Mouse (Mus musculus) erythroblast, embryonic 14.5 days (primary cell): ENCODE data around the gene Gprc5c. TPM values are rescaled to one million over a fixed set of nuclear protein-coding genes. Genes with fewer than 3 reads are reported as not detected.
"Not testable (repeated sequence)": the region's sequence is repeated elsewhere in the genome, so short reads cannot be mapped to it uniquely, and the experiment has no call there.

Experiments used
- H3K27me3 ChIP-seq: 2 replicates; pipeline ENCODE4 v1.6.1; 2012; ENCODE audit warnings: inconsistent platforms; ENCODE audit not compliant: control insufficient read depth
- H3K36me3 ChIP-seq: 2 replicates; pipeline ENCODE4 v1.6.1; 2012; ENCODE audit warnings: mild to moderate bottlenecking, inconsistent platforms; ENCODE audit not compliant: control insufficient read depth
- H3K4me1 ChIP-seq: 2 replicates; pipeline ENCODE4 v1.6.1; 2012; ENCODE audit warnings: inconsistent platforms; ENCODE audit not compliant: control insufficient read depth
- H3K4me3 ChIP-seq: replicated peaks from 2 replicates; pipeline ENCODE3; 2012; ENCODE audit warnings: moderate library complexity, mild to moderate bottlenecking, inconsistent platforms
- H3K9me3 ChIP-seq: 2 replicates; pipeline ENCODE4 v1.6.1; 2012; ENCODE audit warnings: low read length, inconsistent platforms, mixed read lengths; ENCODE audit not compliant: control insufficient read depth
- GATA1 ChIP-seq: IDR thresholded peaks from 2 replicates; pipeline ENCODE4 v1.6.1; 2012; ENCODE audit warnings: low read length, inconsistent platforms, mixed read lengths
- TAL1 ChIP-seq: IDR thresholded peaks from 3 replicates; pipeline ENCODE4 v1.6.1; 2012; ENCODE audit warnings: low read length, inconsistent platforms, mixed read lengths
- polyA plus RNA-seq: library from polyadenylated mRNA; stranded (reverse); fragments of >175 nt; gene quantifications from 2 replicates; pipeline ENCODE4 v1.2.3, GENCODE M21; 2012

The Gprc5c gene
- polyA plus RNA-seq, 1 experiment, result 0.06 TPM

- Histone ChIP-seq H3K4me3 (no peak overlapping the region), H3K9me3 (no peaks in the 10 kb centered on the region), H3K36me3 (no peaks in the 10 kb centered on the region), H3K4me1 (no peaks in the 10 kb centered on the region; the same call in 1 of the 2 replicates), H3K27me3 (no peaks in the 10 kb centered on the region)
- TF ChIP-seq GATA1 (no peak), TAL1 (no peak)
These were observed 57.1 kb downstream of the Gprc5c start for GRCm38 (mm10) chr11:114908086-114908485.

- not testable (repeated sequence) for H3K27me3 ChIP-seq, H3K9me3 ChIP-seq, H3K4me3 ChIP-seq, H3K4me1 ChIP-seq, H3K36me3 ChIP-seq
These were observed 58.6 kb downstream of the Gprc5c start for GRCm38 (mm10) chr11:114909538-114909937.

GRCm38 (mm10) chr11:114912847-114913246 is 61.9 kb downstream of the Gprc5c start:
- H3K9me3 ChIP-seq, result no peaks in the 10 kb centered on the region
- no peaks in the 10 kb centered on the region for H3K4me1 ChIP-seq
- H3K36me3 ChIP-seq, result no peaks in the 10 kb centered on the region
- no peaks in the 10 kb centered on the region for H3K27me3 ChIP-seq
- TF ChIP-seq GATA1, result no peak
- no peak for TF ChIP-seq TAL1
- no peak overlapping the region for H3K4me3 ChIP-seq

DNA sequence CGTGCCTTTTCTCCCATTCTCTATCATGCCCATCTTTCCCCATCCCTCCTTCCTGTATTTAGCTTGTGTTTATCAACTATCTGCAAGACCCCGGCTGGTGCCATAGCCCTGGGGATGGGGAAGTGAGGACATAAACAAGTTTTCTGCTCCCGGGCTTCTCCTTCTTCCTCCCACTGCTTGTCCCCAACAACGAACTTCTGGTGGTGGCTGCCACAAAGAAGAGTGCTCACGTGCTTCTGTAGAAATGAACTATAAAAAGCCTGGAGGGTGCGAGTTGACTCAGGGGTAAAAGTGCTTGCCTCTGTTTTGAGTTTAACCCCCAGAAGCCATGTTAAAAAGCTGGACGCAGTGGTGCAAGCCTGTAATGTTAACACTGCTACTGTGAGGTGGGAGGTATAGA is 64.0 kb downstream of the Gprc5c start:
- H3K4me3 ChIP-seq, result no peak overlapping the region
- TF ChIP-seq TAL1 (no peak), GATA1 (no peak)
- no peaks in the 10 kb centered on the region for H3K27me3 ChIP-seq
- 0 out of 2 replicates have a peak, but pooled peaks cover 3% of the 10 kb centered on the region for H3K9me3 ChIP-seq
- no peaks in the 10 kb centered on the region for H3K4me1 ChIP-seq
- H3K36me3 ChIP-seq, result no peaks in the 10 kb centered on the region

GRCm38 (mm10) chr11:114917120-114917519 is 66.2 kb downstream of the Gprc5c start:
- Histone ChIP-seq H3K4me3 (no peak overlapping the region), H3K36me3 (no peaks in the 10 kb centered on the region), H3K27me3 (no peaks in the 10 kb centered on the region), H3K9me3 (0 out of 2 replicates have a peak, but pooled peaks cover 3% of the 10 kb centered on the region), H3K4me1 (no peaks in the 10 kb centered on the region)
- TF ChIP-seq GATA1 (no peak), TAL1 (no peak)

Other genes with a start within 250 kb of the Gprc5c start
- 33.9 and 35.2 TPM in 2 replicates for gene Rpl38, start 182.6 kb upstream of the Gprc5c start, polyA plus RNA-seq
- 0.02 and 0.04 TPM in 2 replicates for gene Ttyh2, start 175.7 kb upstream of the Gprc5c start, polyA plus RNA-seq
- gene Dnaic2, start 123.7 kb upstream of the Gprc5c start, polyA plus RNA-seq, result not detected in 2 replicates
- 0.04 TPM in 1 of 2 replicates, not detected in the other for gene Kif19a, start 85.8 kb upstream of the Gprc5c start, polyA plus RNA-seq
- gene Btbd17, start 55.2 kb upstream of the Gprc5c start, polyA plus RNA-seq, result not detected in 2 replicates
- gene Gpr142, start 52.2 kb upstream of the Gprc5c start, polyA plus RNA-seq, result not detected in 2 replicates
- not detected in 2 replicates for gene Cd300a, start 38.9 kb downstream of the Gprc5c start, polyA plus RNA-seq
- gene Cd300lb, start 83.2 kb downstream of the Gprc5c start, polyA plus RNA-seq, result not detected in 2 replicates
- gene Cd300c, start 118.0 kb downstream of the Gprc5c start, polyA plus RNA-seq, result not detected in 2 replicates
- gene Cd300ld, start 138.8 kb downstream of the Gprc5c start, polyA plus RNA-seq, result not detected in 2 replicates
- gene Cd300c2, start 150.7 kb downstream of the Gprc5c start, polyA plus RNA-seq, result not detected in 2 replicates
- not detected in 2 replicates for gene Cd300ld2, start 165.0 kb downstream of the Gprc5c start, polyA plus RNA-seq
- gene Cd300ld4, start 175.9 kb downstream of the Gprc5c start, polyA plus RNA-seq, result not detected in 2 replicates
- not detected in 2 replicates for gene Cd300ld5, start 186.6 kb downstream of the Gprc5c start, polyA plus RNA-seq
- not detected in 2 replicates for gene Cd300ld3, start 197.3 kb downstream of the Gprc5c start, polyA plus RNA-seq
- gene Cd300e, start 211.0 kb downstream of the Gprc5c start, polyA plus RNA-seq, result not detected in 2 replicates
- 0.01 TPM in 1 of 2 replicates, not detected in the other for gene Rab37, start 240.3 kb downstream of the Gprc5c start, polyA plus RNA-seq